Mouse (Mus musculus) neural tube, embryonic 14.5 days (tissue): ENCODE data around the gene Tm4sf19. TPM values are rescaled to one million over a fixed set of nuclear protein-coding genes. Genes with fewer than 3 reads are reported as not detected.

Source experiments
- ATAC-seq: fragments of 200-750 bp; cut with Nextera tagmentation; 2 replicates; pipeline ENCODE4 v1.8.0; 2017; ENCODE audit warnings: low read depth, mild to moderate bottlenecking, moderate TSS enrichment, moderate library complexity
- H3K27ac ChIP-seq: fragments of 300-500 bp; sonication (generic); 2 replicates; pipeline ENCODE4 v1.5.1; 2014; ENCODE audit warnings: low read depth, mild to moderate bottlenecking, control low read depth, low read length, moderate library complexity, mixed read lengths
- H3K27me3 ChIP-seq: fragments of 300-500 bp; sonication (generic); 2 replicates; pipeline ENCODE4 v1.6.1; 2014; ENCODE audit warnings: low read length; ENCODE audit not compliant: control insufficient read depth, insufficient read depth
- H3K36me3 ChIP-seq: fragments of 300-500 bp; sonication (generic); 2 replicates; pipeline ENCODE4 v1.6.1; 2014; ENCODE audit warnings: low read length, mixed read lengths; ENCODE audit not compliant: control insufficient read depth, insufficient read depth
- H3K4me1 ChIP-seq: fragments of 300-500 bp; sonication (generic); 2 replicates; pipeline ENCODE4 v1.6.1; 2014; ENCODE audit warnings: low read length; ENCODE audit not compliant: control insufficient read depth, insufficient read depth
- H3K4me2 ChIP-seq: fragments of 300-500 bp; sonication (generic); 2 replicates; pipeline ENCODE4 v1.6.1; 2014; ENCODE audit warnings: mild to moderate bottlenecking, low read depth, low read length, control low read depth
- H3K4me3 ChIP-seq: fragments of 300-500 bp; sonication (generic); 2 replicates; pipeline ENCODE4 v1.5.1; 2014; ENCODE audit warnings: low read depth, low read length, control low read depth, mixed read lengths
- H3K9ac ChIP-seq: fragments of 300-500 bp; sonication (generic); replicated peaks from 2 replicates; pipeline ENCODE4 v1.6.1; 2014; ENCODE audit warnings: low read depth, mild to moderate bottlenecking, control low read depth, low read length, mixed read lengths
- H3K9me3 ChIP-seq: fragments of 300-500 bp; sonication (generic); 2 replicates; pipeline ENCODE4 v1.6.1; 2016; ENCODE audit warnings: low read length; ENCODE audit not compliant: control insufficient read depth
- WGBS: fragments of 180-500 bp; shearing (Covaris S2); extraction: QIAGEN DNeasy Blood & Tissue Kit; methylation state at CpG from one replicate; pipeline ENCODE4 v1.1.7; 2014; 5-methylcytosine and 5-hydroxymethylcytosine counted together
- polyA plus RNA-seq: library from polyadenylated mRNA; unstranded; fragments of >200 nt; fragmentation: Nextera tagmentation; extraction: Ambion mirVana; gene quantifications from 2 replicates; pipeline ENCODE4 v1.2.1, GENCODE M21; 2014

Gene Tm4sf19
- polyA plus RNA-seq, 1 experiment from 2014 or later = not detected

DNA sequence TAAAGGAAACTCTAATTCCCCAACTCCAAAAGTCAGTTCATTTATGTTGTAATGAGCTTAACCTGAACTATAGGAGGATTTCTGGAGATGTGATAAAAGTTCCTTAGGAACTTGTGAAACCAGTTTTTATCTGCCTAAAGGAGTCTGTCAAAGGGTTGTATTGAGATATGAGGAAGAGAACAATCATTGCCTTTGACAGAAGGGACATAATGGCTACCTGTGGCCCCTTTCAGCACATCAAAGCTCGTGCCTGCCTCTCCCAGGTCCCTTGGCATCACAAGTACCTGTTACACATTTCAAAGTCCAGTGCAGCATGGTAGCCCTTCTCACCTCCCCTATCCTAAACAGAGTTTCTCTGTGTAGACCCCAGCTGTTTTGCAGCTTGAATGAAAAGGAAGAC is 17.2 kb downstream of the Tm4sf19 start:
- no peak for ATAC-seq
- H3K4me1 ChIP-seq = 0 out of 2 replicates have a peak, but pooled peaks cover 5% of the 10 kb centered on the region
- H3K27me3 ChIP-seq = no peaks in the 10 kb centered on the region
- 52% methylated on average over 1 of the region's 1 CpGs for WGBS
- H3K9ac ChIP-seq = no peak overlapping the region
- H3K36me3 ChIP-seq = no peaks in the 10 kb centered on the region
- H3K4me2 ChIP-seq = no peak overlapping the region
- no peak overlapping the region for H3K27ac ChIP-seq
- no peak overlapping the region for H3K4me3 ChIP-seq
- no peaks in the 10 kb centered on the region for H3K9me3 ChIP-seq

DNA sequence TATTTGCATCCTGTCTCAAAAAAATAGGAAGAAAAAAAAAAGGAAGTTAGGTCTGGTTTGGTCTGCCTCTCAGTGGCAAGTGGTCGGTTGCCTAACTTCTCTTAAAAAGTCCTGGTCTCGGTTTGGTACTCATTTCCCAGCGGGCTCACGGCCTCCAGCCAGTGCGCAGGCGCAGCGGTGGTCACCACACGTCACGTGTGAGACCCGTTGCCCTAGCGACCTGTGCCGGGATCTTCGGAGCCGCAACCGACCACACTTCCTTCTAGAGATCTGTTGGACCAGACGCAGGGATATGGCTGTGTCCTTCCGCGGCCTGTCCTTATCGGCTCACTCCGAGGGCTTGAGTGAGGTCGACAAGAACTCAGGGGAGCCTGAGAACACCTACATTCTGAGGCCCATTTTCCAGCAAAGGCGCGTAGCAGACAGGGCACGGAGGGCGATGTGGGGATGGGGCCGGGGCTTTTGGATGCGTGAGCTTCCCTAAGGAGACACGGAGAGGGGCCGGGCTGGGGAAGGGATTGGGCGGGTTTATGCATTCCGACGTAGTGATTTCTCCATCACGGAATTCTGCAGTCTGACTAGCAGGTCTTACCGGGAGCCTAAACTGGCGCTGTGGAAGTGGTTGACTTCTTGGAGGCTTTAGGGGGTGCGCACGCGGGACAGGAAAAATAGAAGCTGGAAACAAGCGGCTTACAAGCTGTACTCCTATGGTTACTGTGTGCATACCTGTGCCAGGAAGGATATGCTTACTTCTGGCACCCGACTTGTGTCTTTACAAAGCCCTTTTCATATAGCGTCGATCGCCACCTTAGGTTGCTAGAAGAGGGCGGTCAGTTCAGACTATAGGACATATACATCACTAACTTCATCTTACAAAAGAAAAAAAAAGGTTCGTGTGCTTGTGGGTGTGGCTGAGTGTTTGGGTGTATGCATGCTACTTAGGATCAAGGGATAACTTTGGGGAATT is 19.5 kb downstream of the Tm4sf19 start, which contains the start of gene Tctex1d2:
Gene Tctex1d2, plus strand, starts transcription at position 186 of the 967 bp plus-strand sequence.
- peak within 1 kb of the TSS; percentile 52 for H3K4me3 ChIP-seq

DNA sequence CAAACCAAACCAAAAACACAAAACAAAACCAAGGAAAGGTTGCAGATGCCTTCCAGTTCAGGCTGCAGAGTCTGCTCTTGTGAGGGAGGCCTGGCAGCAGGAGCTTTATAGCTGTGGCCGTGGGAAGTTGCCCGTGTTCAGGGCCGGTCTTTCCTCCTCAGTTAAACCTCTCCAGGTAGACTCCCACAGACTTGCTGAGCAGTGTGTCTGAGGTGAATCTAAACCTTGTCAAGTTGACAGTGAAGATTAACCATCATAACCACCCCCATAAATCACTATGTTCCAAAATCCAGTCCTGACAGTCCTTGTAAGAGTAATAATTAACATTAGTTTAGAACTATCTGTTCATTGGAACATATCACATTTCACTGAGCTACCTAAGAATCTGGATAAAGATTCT is 27.2 kb downstream of the Tm4sf19 start:
- no peaks in the 10 kb centered on the region for H3K36me3 ChIP-seq
- H3K4me1 ChIP-seq = peaks cover 13% of the 10 kb centered on the region
- no peak for ATAC-seq
- WGBS = 76% methylated on average over 3 of the region's 3 CpGs
- H3K9me3 ChIP-seq = no peaks in the 10 kb centered on the region
- H3K27ac ChIP-seq = no peak overlapping the region
- H3K4me2 ChIP-seq = no peak overlapping the region
- H3K4me3 ChIP-seq = no peak overlapping the region
- H3K27me3 ChIP-seq = no peaks in the 10 kb centered on the region
- H3K9ac ChIP-seq = no peak overlapping the region

More for the DNA sequence above, 19.5 kb downstream of the Tm4sf19 start, which contains the start of gene Tctex1d2:
- H3K9me3 ChIP-seq = no peaks in the 10 kb centered on the region
- peak; percentile 94 for ATAC-seq
- H3K27ac ChIP-seq = peak within 1 kb of the TSS; percentile 81
- 1% methylated on average over 45 of the region's 45 CpGs for WGBS
- peak within 1 kb of the TSS; percentile 59 for H3K4me2 ChIP-seq
- H3K4me1 ChIP-seq = 0 out of 2 replicates have a peak, but pooled peaks cover 5% of the 10 kb centered on the region
- peak within 1 kb of the TSS; percentile 50 for H3K9ac ChIP-seq
- H3K36me3 ChIP-seq = no peaks in the 10 kb centered on the region
- no peaks in the 10 kb centered on the region for H3K27me3 ChIP-seq

DNA sequence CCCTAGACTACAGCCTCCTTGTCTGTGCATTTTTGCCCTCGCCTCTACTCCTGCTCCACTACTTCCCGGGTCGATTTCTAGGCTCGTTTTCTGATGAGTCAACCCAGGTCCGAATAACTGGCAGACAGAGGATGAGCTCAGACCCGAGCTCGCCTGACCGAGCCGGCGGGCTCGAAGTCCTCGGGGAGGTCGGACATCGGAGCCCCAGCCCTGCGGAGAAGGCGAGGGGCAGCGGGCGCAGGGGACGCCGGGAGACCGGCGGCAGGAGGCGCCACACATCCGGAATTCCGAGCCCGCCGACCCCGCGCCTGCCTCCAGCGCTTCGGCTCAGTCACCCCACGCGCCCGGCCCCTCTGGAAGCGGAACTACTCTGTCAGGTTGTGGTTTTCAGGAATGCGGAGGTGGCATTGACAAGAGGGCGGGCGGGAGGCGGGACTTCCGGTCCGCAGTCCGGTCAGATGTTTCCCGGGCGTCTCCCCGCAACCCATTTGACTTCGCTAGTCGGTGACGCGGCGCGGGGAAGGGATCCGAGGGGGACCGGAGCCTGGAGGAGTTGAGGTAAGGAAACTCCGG is 30.3 kb downstream of the Tm4sf19 start, which contains the start of gene Pcyt1a:
Gene Pcyt1a, plus strand, starts transcription at position 448 of the 573 bp plus-strand sequence.
- peak; percentile 98 for ATAC-seq
- H3K4me1 ChIP-seq = peaks cover 13% of the 10 kb centered on the region
- WGBS = 0% methylated on average over 54 of the region's 54 CpGs
- peak within 1 kb of the TSS; percentile 88 for H3K9ac ChIP-seq
- H3K4me3 ChIP-seq = peak within 1 kb of the TSS; percentile 74
- H3K9me3 ChIP-seq = no peaks in the 10 kb centered on the region
- no peaks in the 10 kb centered on the region for H3K36me3 ChIP-seq
- peak within 1 kb of the TSS; percentile 75 for H3K4me2 ChIP-seq
- peak within 1 kb of the TSS; percentile 92 for H3K27ac ChIP-seq
- H3K27me3 ChIP-seq = no peaks in the 10 kb centered on the region

DNA sequence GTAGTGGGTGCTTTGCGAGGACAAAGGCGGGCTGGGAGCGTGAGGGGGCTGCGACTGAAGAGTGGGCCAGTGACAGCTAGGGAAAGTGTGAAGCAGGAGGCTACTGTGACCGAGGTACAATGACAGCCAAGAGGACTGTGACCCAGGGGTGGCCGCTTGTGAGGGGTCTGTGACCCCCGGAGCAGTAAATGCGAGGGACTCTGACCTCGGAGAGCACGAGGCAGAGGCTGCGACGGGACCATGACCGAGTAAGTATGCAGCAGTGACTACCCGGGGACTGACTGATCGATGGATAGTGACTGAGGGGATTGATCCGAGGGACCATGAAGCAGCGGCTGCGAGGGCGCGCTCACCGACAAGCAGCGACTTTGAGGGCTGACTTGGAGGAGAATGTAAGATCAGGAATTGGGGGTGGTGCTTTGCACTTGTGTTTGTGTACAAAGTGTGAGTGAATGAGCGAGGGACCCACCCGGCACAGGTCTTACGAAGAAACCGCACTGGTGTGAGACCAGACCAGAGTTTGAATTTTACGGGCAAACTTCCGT is 30.8 kb downstream of the Tm4sf19 start:
- no peaks in the 10 kb centered on the region for H3K36me3 ChIP-seq
- no peaks in the 10 kb centered on the region for H3K9me3 ChIP-seq
- 2% methylated on average over 28 of the region's 28 CpGs for WGBS
- H3K9ac ChIP-seq = peak overlapping the region; percentile 88
- peak overlapping the region; percentile 75 for H3K4me2 ChIP-seq
- H3K4me3 ChIP-seq = peak overlapping the region; percentile 74
- peak; percentile 70 for ATAC-seq
- peaks cover 13% of the 10 kb centered on the region for H3K4me1 ChIP-seq
- H3K27ac ChIP-seq = peak overlapping the region; percentile 92
- H3K27me3 ChIP-seq = no peaks in the 10 kb centered on the region

DNA sequence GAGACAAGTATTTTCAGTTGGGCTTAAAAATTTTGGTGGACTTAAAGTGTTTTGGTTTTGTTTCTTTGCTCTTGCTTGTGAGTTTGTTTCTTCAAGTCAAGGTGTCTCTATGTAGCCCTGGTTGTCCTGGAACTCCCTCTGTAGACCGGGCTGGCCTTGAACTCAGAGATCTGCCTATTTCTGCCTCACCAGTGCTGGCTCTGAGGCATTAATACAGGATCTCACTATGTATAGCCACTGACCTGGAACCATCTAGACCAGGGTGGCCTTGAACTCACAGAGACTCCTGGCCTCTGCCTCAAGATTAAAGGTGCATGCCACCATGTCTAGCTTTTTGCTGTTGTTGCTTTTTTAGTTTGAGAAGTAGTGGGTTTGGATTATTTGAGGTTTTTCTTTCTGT is 31.6 kb downstream of the Tm4sf19 start:
- H3K27me3 ChIP-seq = no peaks in the 10 kb centered on the region
- H3K4me3 ChIP-seq = peak overlapping the region; percentile 74; the same call in 1 of the 2 replicates
- H3K9ac ChIP-seq = no peak overlapping the region
- no peaks in the 10 kb centered on the region for H3K36me3 ChIP-seq
- ATAC-seq = no peak
- no peaks in the 10 kb centered on the region for H3K9me3 ChIP-seq
- WGBS = 90% methylated on average over 1 of the region's 1 CpGs
- H3K4me2 ChIP-seq = peak overlapping the region; percentile 75
- H3K27ac ChIP-seq = no peak overlapping the region
- H3K4me1 ChIP-seq = peaks cover 13% of the 10 kb centered on the region

DNA sequence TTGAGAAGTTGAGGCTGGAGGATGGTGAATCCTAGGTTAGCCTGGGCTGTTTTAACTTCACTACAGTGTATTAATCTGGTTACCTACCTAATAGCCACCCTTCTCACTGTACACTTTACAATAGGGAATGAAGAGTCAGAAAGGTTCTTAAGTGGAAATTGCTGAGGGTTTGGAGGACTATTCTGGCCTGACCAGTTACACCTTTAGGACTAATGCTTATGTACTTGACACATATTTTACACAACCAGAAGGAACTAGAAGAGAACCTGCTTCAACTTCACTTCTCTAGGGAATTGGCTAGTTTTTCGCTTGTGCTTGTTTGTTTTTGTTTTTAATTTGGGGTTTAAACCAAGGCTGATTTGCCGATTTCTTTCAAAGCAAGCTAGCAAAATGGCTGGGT is 32.8 kb downstream of the Tm4sf19 start:
- Histone ChIP-seq H3K36me3 (no peaks in the 10 kb centered on the region), H3K4me1 (peaks cover 13% of the 10 kb centered on the region), H3K27me3 (no peaks in the 10 kb centered on the region), H3K4me3 (no peak overlapping the region), H3K27ac (no peak overlapping the region), H3K4me2 (no peak overlapping the region), H3K9ac (no peak overlapping the region), H3K9me3 (no peaks in the 10 kb centered on the region)
- no peak for ATAC-seq
- WGBS = 92% methylated on average over 2 of the region's 2 CpGs

DNA sequence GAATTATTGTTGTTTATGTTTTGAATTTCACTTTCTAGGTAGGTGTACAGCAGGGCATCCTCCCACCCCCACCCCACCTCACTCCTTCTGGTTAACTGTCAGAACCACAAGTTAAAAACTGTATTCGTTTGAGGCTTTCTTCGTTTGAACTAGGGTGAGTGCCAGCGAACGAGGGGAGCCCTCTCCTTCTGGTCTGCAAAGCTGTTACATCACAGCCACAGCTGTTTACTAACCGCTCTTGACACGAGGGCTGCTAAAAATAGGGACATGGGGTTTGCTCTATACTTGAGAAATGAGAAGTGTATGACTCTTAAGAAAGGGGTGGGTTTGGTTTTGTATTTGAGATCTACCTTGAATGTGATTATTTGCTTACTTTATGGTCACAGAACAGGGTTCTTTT is 33.8 kb downstream of the Tm4sf19 start:
- 66% methylated on average over 6 of the region's 6 CpGs for WGBS
- no peak for ATAC-seq
- Histone ChIP-seq H3K27me3 (no peaks in the 10 kb centered on the region), H3K36me3 (no peaks in the 10 kb centered on the region), H3K9ac (no peak overlapping the region), H3K4me3 (no peak overlapping the region), H3K4me2 (no peak overlapping the region), H3K27ac (no peak overlapping the region), H3K4me1 (peaks cover 13% of the 10 kb centered on the region), H3K9me3 (no peaks in the 10 kb centered on the region)
